ENCODE assay signal across 9 mouse cellular contexts in the genomic region with DNA sequence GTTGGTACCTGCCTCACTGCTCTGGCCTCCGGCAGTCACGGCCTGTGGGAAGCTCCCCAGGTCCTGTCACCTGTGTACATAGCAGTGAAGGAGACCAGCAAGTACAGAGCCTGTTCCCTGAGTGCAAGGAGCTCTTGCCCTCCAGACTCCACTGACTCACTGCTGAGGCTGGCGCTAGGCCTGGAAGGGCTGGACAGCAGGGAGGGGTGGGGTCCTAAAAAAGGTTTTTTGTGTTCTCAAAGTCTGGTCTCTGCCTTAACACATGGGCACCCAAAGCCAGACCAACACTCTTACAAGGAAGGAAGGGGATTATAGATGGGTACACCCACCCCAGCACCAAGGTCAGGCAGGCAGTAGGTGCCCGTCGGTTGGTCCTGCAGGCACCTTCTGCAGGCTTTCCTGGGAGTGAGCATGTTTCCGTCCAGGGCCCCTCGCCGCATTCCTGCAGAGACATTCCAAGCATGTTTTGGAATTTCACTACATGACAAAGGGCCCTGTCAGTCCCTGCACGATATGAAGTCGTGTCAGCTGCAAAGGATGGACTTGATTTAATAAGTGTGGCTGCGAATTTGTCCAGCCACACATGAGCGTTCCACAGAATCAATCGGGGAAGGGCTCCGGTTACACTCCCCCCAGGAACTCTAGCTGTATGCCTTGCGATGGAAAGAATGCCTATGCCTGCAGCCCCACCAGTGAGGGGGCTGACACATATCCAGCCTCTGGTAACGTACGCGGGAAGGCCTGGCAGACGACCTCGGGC. TPM values are rescaled to one million over a fixed set of nuclear protein-coding genes. Genes with fewer than 3 reads are reported as not detected.
A peak's percentile ranks its signal among the peaks of the same experiment; 100 is the strongest.
DNase-seq lines count a peak whose midpoint lies in the region; TF ChIP-seq lines count a peak whose summit lies in the region.
"Had no signal": no experiment of that assay in that cellular context is flagged by ENCODE, and none has a peak within 500 bp of the region (broad histone marks: within the 10 kb centered on the region; RNA-seq: fewer than 3 reads in every experiment).

No protein-coding gene starts in this region.

- no peaks in the 10 kb centered on the region for H3K36me3 ChIP-seq in kidney, adult 2 months (ENCODE audit: control insufficient read depth, insufficient read depth, low read length)

- no peak overlapping the region for H3K4me3 ChIP-seq in kidney, adult 2 months (ENCODE audit: insufficient read depth, low read depth, low read length)
- H3K4me3 ChIP-seq: erythroblast, embryonic 14.5 days had no signal

- DNase-seq in kidney, adult 2 months = peak; percentile 50
- no peak for DNase-seq in kidney, adult 8-10 months
- peak; percentile 55 for DNase-seq in embryo, embryonic 11.5 days (ENCODE audit: low read depth, low spot score)
- peak; percentile 59 to 61 for DNase-seq in heart, postnatal 10 days
- DNase-seq in lung, postnatal 10 days = peak; percentile 62
- no peak for DNase-seq in left cerebral cortex, postnatal 25 days (ENCODE audit: low spot score in 2 of 2)
- no peak for DNase-seq in left cerebral cortex, adult 18-20 months (ENCODE audit: low spot score in 2 of 2)
- DNase-seq in T-cell, adult 2 months (ENCODE audit: low spot score) = no peak

- TF ChIP-seq POLR2A in kidney, adult 2 months (IDR thresholded peaks at IDR 0.05; ENCODE audit: low read depth, low read length) = no peak

- WGBS in kidney, adult 2 months = 49% methylated on average over 20 of the region's 20 CpGs

- H3K27me3 ChIP-seq in kidney, adult 2 months (replicated peaks; ENCODE audit: control insufficient read depth, insufficient read depth, low read length) = no peaks in the 10 kb centered on the region

- intact Hi-C loops in heart, postnatal 10 days (cut with DNase I) = no loop called here
- intact Hi-C loops in left cerebral cortex, postnatal 25 days (cut with DNase I) = no loop called here

- H3K4me1 ChIP-seq in kidney, adult 2 months (ENCODE audit: control insufficient read depth, insufficient read depth, low read length) = peaks cover 34% of the 10 kb centered on the region

- TF ChIP-seq CTCF in kidney, adult 2 months (conservative IDR thresholded peaks at IDR 0.05; ENCODE audit: insufficient read depth, insufficient read length, low read depth, low read length) = no peak

- H3K27ac ChIP-seq in kidney, adult 2 months (ENCODE audit: insufficient read depth, low read depth, low read length) = 0 out of 2 replicates have a peak overlapping the region, but pooled peaks have one; percentile 45

RNA-seq across cellular contexts. Expression of gene Morn1, which starts 47.5 kb away (rescaled TPM):
- polyA plus RNA-seq in kidney, adult 2 months (2012; rRNA removed) = 10.4 and 12.4 TPM in 2 replicates
- 1 to 10 TPM; 2.8 to 3.8 TPM for total RNA-seq in heart, postnatal 10 days (2021)
- total RNA-seq in left cerebral cortex, postnatal 25 days (2021) = 1 to 10 TPM; 8.6 to 9.7 TPM
- total RNA-seq in left cerebral cortex, adult 18-20 months (2021) = 10 to 100 TPM in 1 of 2 experiments, 1 to 10 TPM in 1; 9.0 to 10.4 TPM

RNA-seq across cellular contexts. Expression of gene Rer1, which starts 47.7 kb away (rescaled TPM):
- polyA plus RNA-seq in kidney, adult 2 months (2012; rRNA removed) = 133 TPM in 2 replicates
- 10 to 100 TPM; 71.8 to 77.3 TPM for total RNA-seq in heart, postnatal 10 days (2021)
- 10 to 100 TPM; 60.9 to 69.4 TPM for total RNA-seq in left cerebral cortex, postnatal 25 days (2021)
- 10 to 100 TPM; 64.6 to 64.7 TPM for total RNA-seq in left cerebral cortex, adult 18-20 months (2021)

Comparison
In these comparisons a context has a peak if more than half of its experiments do, and no peak if none do; other contexts are left out.
1. DNase-seq: peak in kidney, adult 2 months (single experiment), embryo, embryonic 11.5 days (single experiment), heart, postnatal 10 days (2 of 2) and lung, postnatal 10 days (single experiment); none in kidney, adult 8-10 months (0 of 2), left cerebral cortex, postnatal 25 days (0 of 2), left cerebral cortex, adult 18-20 months (0 of 2) and T-cell, adult 2 months (single experiment).